Mouse (Mus musculus): ENCODE data around the gene Gm49366. TPM values are rescaled to one million over a fixed set of nuclear protein-coding genes. Genes with fewer than 3 reads are reported as not detected.
"Not testable (repeated sequence)": the region's sequence is repeated elsewhere in the genome, so short reads cannot be mapped to it uniquely, and the experiment has no call there.

Gene Gm49366
- total and polyA plus RNA-seq, 3 experiments = not detected

DNA sequence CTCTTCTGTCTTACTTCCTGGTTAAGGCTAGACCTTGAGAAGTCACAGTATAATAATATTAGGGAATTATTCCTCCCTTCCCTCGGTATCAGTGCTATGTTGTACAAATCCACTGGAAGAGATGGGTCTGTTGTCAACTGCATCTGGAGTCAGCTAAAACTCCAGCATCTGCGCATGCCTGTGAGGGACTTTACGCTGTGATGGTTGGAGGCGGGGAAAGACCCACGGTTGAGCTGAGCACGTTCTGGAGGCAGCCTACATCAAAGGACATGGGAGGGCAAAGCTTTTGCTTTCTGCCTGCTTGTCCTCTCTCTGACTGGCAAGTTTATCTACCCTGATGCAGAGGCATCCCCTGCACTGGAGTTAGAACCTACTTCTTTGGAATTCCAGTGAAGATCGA lies 12.8 kb upstream of the Gm49366 start:
- Histone ChIP-seq H3K36me3 (replicated peaks in 1 of 2; ENCODE audit: control insufficient read depth in 1 of 2, insufficient read depth in 1 of 2, low read length in 1 of 2) (no peaks in the 10 kb centered on the region), H3K79me2 (replicated peaks; ENCODE audit: control insufficient read depth, extremely low read depth, insufficient read depth, poor library complexity, severe bottlenecking) (no peaks in the 10 kb centered on the region), H3K4me1 (ENCODE audit: control insufficient read depth in 1 of 2, insufficient read depth in 2 of 2) (peaks cover 2 to 8% of the 10 kb centered on the region in 2 experiments; a peak in 3 of 4 replicates), H3K27ac (ENCODE audit: insufficient read depth, low read depth) (no peak overlapping the region), H3K9ac (ENCODE audit: insufficient read depth, low read depth) (no peak overlapping the region), H3K27me3 (replicated peaks) (no peaks in the 10 kb centered on the region), H3K4me3 (replicated peaks in 1 of 3; ENCODE audit: low read depth in 2 of 3, low read length in 2 of 3, poor library complexity in 1 of 3) (no peak overlapping the region), H3K9me3 (replicated peaks; ENCODE audit: low read length) (no peaks in the 10 kb centered on the region), H3K4me2 (ENCODE audit: insufficient read depth, low read depth, poor library complexity, severe bottlenecking) (no peak overlapping the region)
- in situ Hi-C loops (cut with MboI; ENCODE audit: low pct_ligation_motif_present, low pct_unique_long_range_greater_than_20kb, low sequenced_read_pairs) = no loop called here
- no peak for DNase-seq (ENCODE audit: extremely low read depth)
- TF ChIP-seq BHLHE40 (IDR thresholded peaks at IDR 0.05; ENCODE audit: low read depth, low read length) = no peak
- TF ChIP-seq TBP (conservative IDR thresholded peaks at IDR 0.05; ENCODE audit: low read depth, low read length) = no peak
- no peak for TF ChIP-seq ZNF384 (IDR thresholded peaks at IDR 0.05; ENCODE audit: low read depth, low read length)
- TF ChIP-seq NRF1 (IDR thresholded peaks at IDR 0.05; ENCODE audit: low read depth, low read length) = peak; percentile 67
- no peak for TF ChIP-seq RCOR1 (conservative IDR thresholded peaks at IDR 0.05; ENCODE audit: low read depth, low read length)
- dilution Hi-C loops (cut with MboI; ENCODE audit: extremely low pct_ligation_motif_present, extremely low pct_unique_long_range_greater_than_20kb, low sequenced_read_pairs) = no loop called here

DNA sequence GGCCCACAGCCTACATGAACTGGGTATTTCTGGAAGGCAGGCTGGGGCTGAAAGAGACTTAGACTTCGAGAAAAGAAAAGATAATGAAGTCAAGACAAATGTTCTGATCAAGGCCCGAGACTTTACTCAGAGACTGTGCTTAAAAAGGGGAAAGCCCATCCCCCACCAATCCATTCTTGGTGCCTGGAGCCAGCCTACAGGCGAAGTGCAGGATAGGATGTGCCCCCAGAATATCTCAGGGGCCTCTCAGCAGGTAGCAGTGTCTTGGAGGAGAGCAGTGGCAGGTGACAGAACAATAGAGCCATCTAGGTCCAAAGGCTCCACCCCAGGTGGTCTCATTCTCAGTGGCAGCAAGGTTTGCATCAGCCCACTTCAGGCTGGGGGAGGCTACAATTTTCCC lies 10.4 kb upstream of the Gm49366 start:
- H3K4me1 ChIP-seq (ENCODE audit: control insufficient read depth in 1 of 2, insufficient read depth in 2 of 2) = peaks cover 2 to 10% of the 10 kb centered on the region in 2 experiments; a peak in 3 of 4 replicates
- H3K36me3 ChIP-seq (replicated peaks in 1 of 2; ENCODE audit: control insufficient read depth in 1 of 2, insufficient read depth in 1 of 2, low read length in 1 of 2); DNase-seq (ENCODE audit: extremely low read depth); H3K9ac ChIP-seq (ENCODE audit: insufficient read depth, low read depth); H3K4me2 ChIP-seq (ENCODE audit: insufficient read depth, low read depth, poor library complexity, severe bottlenecking); H3K27me3 ChIP-seq (replicated peaks); dilution Hi-C loops (cut with MboI; ENCODE audit: extremely low pct_ligation_motif_present, extremely low pct_unique_long_range_greater_than_20kb, low sequenced_read_pairs); H3K27ac ChIP-seq (ENCODE audit: insufficient read depth, low read depth); in situ Hi-C loops (cut with MboI; ENCODE audit: low pct_ligation_motif_present, low pct_unique_long_range_greater_than_20kb, low sequenced_read_pairs); H3K4me3 ChIP-seq (replicated peaks in 1 of 3; ENCODE audit: low read depth in 2 of 3, low read length in 2 of 3, poor library complexity in 1 of 3); H3K79me2 ChIP-seq (replicated peaks; ENCODE audit: control insufficient read depth, extremely low read depth, insufficient read depth, poor library complexity, severe bottlenecking); H3K9me3 ChIP-seq (replicated peaks; ENCODE audit: low read length): not testable (repeated sequence)

DNA sequence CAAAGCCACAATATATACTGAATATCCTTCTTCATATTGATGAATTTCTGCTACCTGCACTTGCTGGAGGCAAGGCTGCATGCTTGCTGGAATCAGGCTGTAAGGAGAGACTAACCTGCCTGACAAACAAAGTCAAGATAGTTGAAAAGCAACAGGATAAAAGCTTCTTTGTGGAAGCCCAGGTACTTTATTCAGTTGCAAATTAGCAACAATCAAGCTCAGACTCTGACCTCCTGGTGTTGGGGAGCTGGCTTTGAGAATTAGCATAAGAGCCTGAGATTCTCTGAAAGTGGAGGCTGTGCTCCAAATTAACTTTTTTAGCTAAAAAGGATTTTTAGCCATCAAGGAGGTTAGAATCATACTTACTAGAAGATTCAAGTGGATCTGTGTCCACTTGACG lies 9.7 kb upstream of the Gm49366 start:
- H3K79me2 ChIP-seq (replicated peaks; ENCODE audit: control insufficient read depth, extremely low read depth, insufficient read depth, poor library complexity, severe bottlenecking); H3K36me3 ChIP-seq (replicated peaks in 1 of 2; ENCODE audit: control insufficient read depth in 1 of 2, insufficient read depth in 1 of 2, low read length in 1 of 2); dilution Hi-C loops (cut with MboI; ENCODE audit: extremely low pct_ligation_motif_present, extremely low pct_unique_long_range_greater_than_20kb, low sequenced_read_pairs); H3K4me2 ChIP-seq (ENCODE audit: insufficient read depth, low read depth, poor library complexity, severe bottlenecking); H3K4me3 ChIP-seq (replicated peaks in 1 of 3; ENCODE audit: low read depth in 2 of 3, low read length in 2 of 3, poor library complexity in 1 of 3); H3K27me3 ChIP-seq (replicated peaks); in situ Hi-C loops (cut with MboI; ENCODE audit: low pct_ligation_motif_present, low pct_unique_long_range_greater_than_20kb, low sequenced_read_pairs); H3K9ac ChIP-seq (ENCODE audit: insufficient read depth, low read depth); H3K9me3 ChIP-seq (replicated peaks; ENCODE audit: low read length); DNase-seq (ENCODE audit: extremely low read depth); H3K27ac ChIP-seq (ENCODE audit: insufficient read depth, low read depth): not testable (repeated sequence)
- peaks cover 2 to 10% of the 10 kb centered on the region in 2 experiments; a peak in 3 of 4 replicates for H3K4me1 ChIP-seq (ENCODE audit: control insufficient read depth in 1 of 2, insufficient read depth in 2 of 2)

DNA sequence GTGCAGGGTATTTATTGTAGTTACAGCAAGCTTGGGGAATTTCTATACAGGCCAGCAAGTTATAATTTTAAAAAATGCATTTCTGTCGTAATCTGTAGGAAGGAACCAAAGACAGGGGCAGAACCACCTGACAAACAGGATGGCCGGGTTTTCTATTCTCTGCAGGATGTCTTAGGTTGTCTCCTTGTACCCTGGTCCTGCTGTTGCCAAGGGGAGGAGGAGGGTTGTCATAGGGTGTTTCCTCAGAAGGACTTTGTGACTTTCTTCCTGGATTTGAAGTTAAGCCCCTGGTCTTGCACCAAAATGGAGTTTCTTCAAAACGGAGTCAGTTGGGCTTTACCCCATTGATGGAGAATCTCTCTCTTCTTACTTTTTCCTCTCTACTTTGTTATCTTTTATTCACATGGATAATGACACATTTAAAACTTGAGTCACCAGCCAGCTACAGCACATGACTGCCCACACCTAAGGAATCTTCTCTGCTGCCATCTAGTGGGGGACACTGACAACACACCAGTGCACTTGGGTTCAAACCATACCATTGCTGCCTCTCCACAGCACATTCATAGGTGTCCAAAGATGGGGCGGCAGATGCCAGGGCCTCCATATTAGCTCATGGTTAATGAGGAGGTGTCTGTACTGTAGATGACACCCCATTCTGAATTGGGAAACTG lies 7.9 kb upstream of the Gm49366 start:
- no peaks in the 10 kb centered on the region for H3K27me3 ChIP-seq (replicated peaks)
- H3K9ac ChIP-seq (ENCODE audit: insufficient read depth, low read depth) = no peak overlapping the region
- no peak overlapping the region for H3K27ac ChIP-seq (ENCODE audit: insufficient read depth, low read depth)
- H3K4me2 ChIP-seq (ENCODE audit: insufficient read depth, low read depth, poor library complexity, severe bottlenecking) = no peak overlapping the region
- no peaks in the 10 kb centered on the region for H3K36me3 ChIP-seq (replicated peaks in 1 of 2; ENCODE audit: control insufficient read depth in 1 of 2, insufficient read depth in 1 of 2, low read length in 1 of 2)
- H3K4me3 ChIP-seq (replicated peaks in 1 of 3; ENCODE audit: low read depth in 2 of 3, low read length in 2 of 3, poor library complexity in 1 of 3) = no peak overlapping the region
- in situ Hi-C loops (cut with MboI; ENCODE audit: low pct_ligation_motif_present, low pct_unique_long_range_greater_than_20kb, low sequenced_read_pairs) (no loop called here), dilution Hi-C loops (cut with MboI; ENCODE audit: extremely low pct_ligation_motif_present, extremely low pct_unique_long_range_greater_than_20kb, low sequenced_read_pairs) (no loop called here)
- no peaks in the 10 kb centered on the region for H3K79me2 ChIP-seq (replicated peaks; ENCODE audit: control insufficient read depth, extremely low read depth, insufficient read depth, poor library complexity, severe bottlenecking)
- peaks cover 2 to 8% of the 10 kb centered on the region in 2 experiments; a peak in 3 of 4 replicates for H3K4me1 ChIP-seq (ENCODE audit: control insufficient read depth in 1 of 2, insufficient read depth in 2 of 2)
- DNase-seq (ENCODE audit: extremely low read depth) = peak; percentile 82
- no peaks in the 10 kb centered on the region for H3K9me3 ChIP-seq (replicated peaks; ENCODE audit: low read length)
- TF ChIP-seq USF1 (IDR thresholded peaks at IDR 0.05; ENCODE audit: low read depth, low read length) (peak; percentile 43; the same call in 1 of the 2 replicates), PAX5 (IDR thresholded peaks at IDR 0.05; ENCODE audit: low read length) (no peak), KAT2A (IDR thresholded peaks at IDR 0.05; ENCODE audit: insufficient replicate concordance, low read length) (no peak), NRF1 (IDR thresholded peaks at IDR 0.05; ENCODE audit: low read depth, low read length) (no peak), ETS1 (conservative IDR thresholded peaks at IDR 0.05; ENCODE audit: low read depth, low read length) (no peak), CTCF (conservative IDR thresholded peaks at IDR 0.05 in 1 of 2, IDR thresholded peaks at IDR 0.05 in 1 of 2; ENCODE audit: low read depth in 2 of 2, low read length in 2 of 2) (peak; percentile 87 to 89), IRF4 (IDR thresholded peaks at IDR 0.05; ENCODE audit: low read depth, low read length) (no peak; the same call in 1 of the 2 replicates), ELF1 (IDR thresholded peaks at IDR 0.05; ENCODE audit: low read depth, low read length) (no peak), SMC3 (IDR thresholded peaks at IDR 0.05; ENCODE audit: low read depth, low read length) (peak; percentile 92), POLR2A (IDR thresholded peaks at IDR 0.05; ENCODE audit: low read depth, low read length) (no peak), TBP (conservative IDR thresholded peaks at IDR 0.05; ENCODE audit: low read depth, low read length) (no peak), E2F4 (IDR thresholded peaks at IDR 0.05; ENCODE audit: insufficient replicate concordance, low read depth, low read length) (no peak), CHD1 (IDR thresholded peaks at IDR 0.05; ENCODE audit: low read depth, low read length) (no peak), USF2 (conservative IDR thresholded peaks at IDR 0.05; ENCODE audit: low read depth, low read length) (no peak), GABPA (IDR thresholded peaks at IDR 0.05; ENCODE audit: insufficient replicate concordance, low read depth, low read length) (no peak)

All from CH12.LX (cell line).